Mouse (Mus musculus): ENCODE results near the gene Snx19. TPM values are rescaled to one million over a fixed set of nuclear protein-coding genes. Genes with fewer than 3 reads are reported as not detected.

The Snx19 gene
- polyA plus RNA-seq, 3 experiments from 2014 or later, result 12.0 to 15.1 (median 12.8) TPM

DNA sequence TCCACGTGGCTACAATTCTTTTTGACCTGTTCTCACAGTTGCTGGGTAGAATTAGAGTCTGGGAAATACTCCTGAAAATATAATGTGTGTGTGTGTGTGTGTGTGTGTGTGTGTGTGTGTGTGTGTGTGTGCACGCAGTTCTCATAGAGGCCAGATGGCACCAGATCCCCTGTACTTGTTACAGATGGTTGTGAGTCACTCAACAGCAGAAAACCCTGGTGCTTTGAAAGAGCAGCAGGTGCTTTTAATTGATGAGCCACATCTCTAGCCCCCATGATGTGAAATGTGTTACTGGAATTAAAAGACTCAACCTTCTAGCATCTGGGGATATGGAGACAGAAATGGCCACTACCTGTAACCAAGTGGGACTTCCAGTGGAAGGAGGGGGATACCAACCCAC is 58.3 kb downstream of the Snx19 start:
- no peak for ATAC-seq

DNA sequence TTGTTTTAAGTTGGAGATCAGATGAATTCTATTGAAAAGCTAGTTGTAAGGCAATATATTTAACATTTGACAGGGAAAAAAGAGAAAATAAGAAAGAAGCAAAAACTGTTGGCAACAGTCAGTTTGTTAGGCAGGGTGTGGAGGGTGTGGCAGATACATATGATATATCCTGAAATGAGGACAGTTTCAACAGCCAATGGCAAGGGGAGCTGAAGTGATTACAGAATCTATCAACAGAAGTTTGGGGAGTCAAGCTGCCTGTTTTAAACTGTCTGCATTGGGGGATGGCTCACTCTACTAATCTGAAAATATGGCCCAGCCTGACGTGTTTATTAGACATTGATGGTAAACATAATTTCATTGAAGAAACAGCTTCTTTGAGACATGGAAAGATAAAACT is 61.5 kb downstream of the Snx19 start:
- no peak for ATAC-seq

DNA sequence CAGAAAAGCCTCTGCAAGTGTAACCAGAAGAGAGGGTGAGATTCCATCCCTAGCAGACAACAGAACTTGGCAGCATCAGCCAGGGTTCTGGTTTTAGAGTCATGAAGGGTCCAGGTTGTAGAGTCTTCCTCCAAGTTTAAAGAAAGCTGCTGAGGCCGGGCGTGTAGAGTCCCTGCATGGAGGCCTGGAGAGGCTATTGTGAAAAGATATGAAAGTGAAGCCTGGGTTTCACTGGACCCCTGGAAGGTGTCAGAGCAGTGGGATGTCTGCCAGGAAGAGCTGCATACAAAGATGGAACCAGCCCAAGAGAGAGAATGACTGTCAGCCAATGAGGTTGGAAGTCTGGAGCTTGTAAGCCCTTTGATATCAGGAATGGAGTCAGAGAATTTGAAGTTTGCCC is 67.5 kb downstream of the Snx19 start:
- no peak for ATAC-seq

DNA sequence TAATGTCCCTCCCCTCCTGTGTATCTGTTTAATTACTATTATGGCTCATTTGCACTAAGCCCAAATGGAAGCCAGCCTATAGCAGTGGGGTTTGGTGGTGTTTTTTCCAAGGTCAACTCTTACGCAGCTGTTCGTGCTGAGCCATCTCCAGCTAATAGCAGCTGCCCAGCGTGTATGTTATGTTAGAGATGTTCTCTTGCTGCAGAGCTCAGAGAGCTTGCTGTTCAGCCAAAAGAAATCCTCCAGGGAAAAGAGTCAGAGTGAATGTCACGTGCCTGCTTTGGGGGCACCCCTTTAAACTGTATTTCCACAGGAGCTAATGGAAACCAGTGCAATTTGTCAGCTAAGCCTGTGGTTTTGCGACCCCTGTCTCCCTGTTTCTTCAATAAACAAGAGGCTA is 82.1 kb downstream of the Snx19 start:
- ATAC-seq, result no peak

DNA sequence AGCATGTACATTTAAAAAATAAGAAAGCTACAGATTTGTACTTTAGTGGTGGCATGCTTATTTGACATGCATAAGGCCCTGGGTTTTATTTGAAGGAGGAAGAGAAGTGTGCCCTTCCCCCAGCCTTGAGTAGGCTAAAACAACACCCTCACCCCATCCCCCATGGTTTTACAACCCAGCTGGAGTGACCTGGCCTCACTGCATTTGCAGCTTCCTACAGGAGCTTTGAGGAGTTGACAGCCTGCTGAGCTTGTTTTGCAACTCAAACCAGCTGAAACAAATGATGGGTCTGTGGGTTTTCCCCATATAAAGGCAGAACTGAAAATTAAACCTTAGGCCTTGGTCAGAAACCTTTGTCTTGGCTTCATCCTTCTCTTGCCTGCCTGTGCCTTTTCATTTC is 89.0 kb downstream of the Snx19 start:
- no peak for ATAC-seq

All from inflammation-experienced regulatory T-cells, adult 6 months (primary cell).